Mouse (Mus musculus): Measurements from ENCODE around the gene Sdhd. TPM values are rescaled to one million over a fixed set of nuclear protein-coding genes. Genes with fewer than 3 reads are reported as not detected.

Gene Sdhd
- 121 TPM for polyA plus RNA-seq (2017; shearing (Covaris generic))

GRCm38 (mm10) chr9:50603189-50603997, at the start of gene Sdhd, which contains the start of gene Timm8b:
Gene Sdhd (minus strand): TSS chr9:50603812.
Gene Timm8b (plus strand): TSS chr9:50603910.

GRCm38 (mm10) chr9:50616766-50617603, 13.4 kb upstream of the Sdhd start, which contains the start of the genes Pih1d2 and Nkapd1:
Gene Pih1d2 (plus strand): TSS chr9:50617321.
Gene Nkapd1 (minus strand): TSS chr9:50617464.

GRCm38 (mm10) chr9:50561145-50561917, 42.3 kb downstream of the Sdhd start, which contains the start of gene Tex12:
Gene Tex12 (minus strand): TSS chr9:50561325.

GRCm38 (mm10) chr9:50555094-50555446, 48.5 kb downstream of the Sdhd start, which contains the start of gene Bco2:
Gene Bco2 (minus strand): TSS chr9:50555181.

GRCm38 (mm10) chr9:50554241-50555093, 49.1 kb downstream of the Sdhd start, which contains the start of gene Il18:
Gene Il18 (plus strand): TSS chr9:50554827.

Other genes starting within 250 kb of the Sdhd start
- 0.50 TPM for gene Plet1, start 109.3 kb downstream of the Sdhd start, polyA plus RNA-seq (2017; shearing (Covaris generic))
- 67.3 TPM for gene Pts, start 75.1 kb downstream of the Sdhd start, polyA plus RNA-seq (2017; shearing (Covaris generic))
- gene Il18, start 49.0 kb downstream of the Sdhd start, polyA plus RNA-seq (2017; shearing (Covaris generic)), result not detected
- gene Bco2, start 48.6 kb downstream of the Sdhd start, polyA plus RNA-seq (2017; shearing (Covaris generic)), result not detected
- gene Tex12, start 42.5 kb downstream of the Sdhd start, polyA plus RNA-seq (2017; shearing (Covaris generic)), result not detected
- 60.8 TPM for gene Timm8b, start 98 bp upstream of the Sdhd start, polyA plus RNA-seq (2017; shearing (Covaris generic))
- 0.45 TPM for gene Pih1d2, start 13.5 kb upstream of the Sdhd start, polyA plus RNA-seq (2017; shearing (Covaris generic))
- 24.3 TPM for gene Nkapd1, start 13.7 kb upstream of the Sdhd start, polyA plus RNA-seq (2017; shearing (Covaris generic))
- gene Dlat, start 56.0 kb upstream of the Sdhd start, polyA plus RNA-seq (2017; shearing (Covaris generic)), result 37.1 TPM
- not detected for gene Dixdc1, start 135.7 kb upstream of the Sdhd start, polyA plus RNA-seq (2017; shearing (Covaris generic))
- not detected for gene 2310030G06Rik, start 142.7 kb upstream of the Sdhd start, polyA plus RNA-seq (2017; shearing (Covaris generic))
- not detected for gene Cryab, start 147.5 kb upstream of the Sdhd start, polyA plus RNA-seq (2017; shearing (Covaris generic))
- not detected for gene Hspb2, start 148.5 kb upstream of the Sdhd start, polyA plus RNA-seq (2017; shearing (Covaris generic))
- 7.6 TPM for gene Fdxacb1, start 164.4 kb upstream of the Sdhd start, polyA plus RNA-seq (2017; shearing (Covaris generic))
- gene Alg9, start 171.2 kb upstream of the Sdhd start, polyA plus RNA-seq (2017; shearing (Covaris generic)), result 22.7 TPM
- gene 1110032A03Rik, start 171.7 kb upstream of the Sdhd start, polyA plus RNA-seq (2017; shearing (Covaris generic)), result 8.6 TPM
- 98.5 TPM for gene Ppp2r1b, start 241.5 kb upstream of the Sdhd start, polyA plus RNA-seq (2017; shearing (Covaris generic))

Data from naive thymus-derived CD4-positive, alpha-beta T cell, adult 5 months (primary cell).